Mouse (Mus musculus) spleen, postnatal 36 days (tissue): ENCODE results near the gene Ubtd1.
"Not testable (repeated sequence)": the region's sequence is repeated elsewhere in the genome, so short reads cannot be mapped to it uniquely, and the experiment has no call there.

ENCODE experiments used
- DNase-seq, 2 experiments: peaks; one replicate each; pipeline ENCODE4 v3.0.0; 2022; ENCODE audit warnings: low spot score in 2 of 2, mixed read lengths in 1 of 2

Ubtd1 gene

DNA sequence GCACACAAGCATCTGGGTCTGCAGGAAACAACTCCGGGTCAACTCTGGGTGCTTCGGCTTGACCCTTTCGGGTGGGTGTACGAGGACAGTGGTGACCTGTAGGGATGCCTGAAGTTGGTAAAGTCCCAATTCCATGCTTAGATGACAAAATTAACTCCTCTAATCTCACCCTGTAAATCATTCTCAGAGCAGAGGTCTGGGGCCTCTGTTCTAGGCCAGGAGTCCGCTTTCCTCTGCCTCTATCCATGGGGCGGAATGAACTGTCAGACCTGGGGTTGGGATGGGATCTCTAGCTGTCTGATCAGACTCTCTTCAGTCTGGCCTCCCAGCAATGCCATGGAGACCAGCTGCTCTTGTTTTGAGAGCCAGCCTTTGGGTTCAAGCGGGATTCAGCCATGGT lies 79.9 kb downstream of the Ubtd1 start:
- DNase-seq, result no peak

DNA sequence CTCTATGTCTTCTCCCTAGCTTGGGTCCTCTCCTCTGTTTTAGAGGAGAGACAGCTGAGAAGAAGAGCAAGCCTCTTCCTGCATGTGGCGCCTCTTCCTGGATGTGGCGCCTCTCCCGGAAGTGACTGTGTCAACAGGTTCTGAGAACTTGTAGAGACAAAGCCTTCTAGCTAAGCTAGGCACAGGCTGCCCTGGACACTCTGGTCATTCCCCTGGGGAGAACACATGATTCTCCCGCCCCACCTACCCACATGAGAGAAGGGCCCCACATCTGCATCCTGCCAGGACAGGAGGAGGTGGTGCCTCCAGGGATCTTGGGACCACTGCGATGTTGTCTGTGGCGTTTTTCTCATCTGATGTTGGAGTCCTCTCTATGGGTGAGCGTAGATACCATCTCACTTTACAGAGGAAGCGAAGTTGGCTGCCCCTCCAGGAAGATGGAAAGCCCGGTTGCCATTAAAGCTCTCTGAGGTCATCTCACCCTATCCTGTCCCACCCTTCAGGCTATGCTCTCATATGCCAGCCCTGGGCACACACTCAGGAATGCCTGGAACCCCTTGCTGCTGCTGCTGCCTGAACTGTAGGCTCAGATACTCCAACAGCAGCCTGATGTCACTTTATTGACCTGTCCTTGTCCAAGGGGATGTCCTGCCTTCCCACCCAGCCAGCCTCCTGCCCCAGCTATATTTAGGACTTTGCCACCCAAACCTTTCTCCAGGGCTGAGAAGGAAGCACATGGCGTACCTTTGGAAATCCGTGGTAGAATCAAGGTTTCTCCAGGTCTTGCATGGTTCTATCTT lies 87.1 kb downstream of the Ubtd1 start:
- DNase-seq, result no peak

DNA sequence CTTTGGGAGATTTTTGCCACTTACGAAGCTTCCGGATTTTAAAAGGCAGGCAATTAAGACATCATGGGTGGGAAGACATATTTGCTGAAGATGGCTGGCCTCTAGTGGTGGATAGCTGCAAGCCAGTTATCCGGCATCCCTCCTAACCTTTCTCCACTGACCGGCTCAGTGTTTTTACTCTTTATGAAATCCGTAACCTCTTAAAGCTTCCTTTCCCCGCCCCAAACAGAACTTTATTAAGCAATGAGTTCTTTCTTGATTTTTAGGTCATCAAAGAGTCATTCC lies 87.6 kb downstream of the Ubtd1 start:
- DNase-seq, result no peak

DNA sequence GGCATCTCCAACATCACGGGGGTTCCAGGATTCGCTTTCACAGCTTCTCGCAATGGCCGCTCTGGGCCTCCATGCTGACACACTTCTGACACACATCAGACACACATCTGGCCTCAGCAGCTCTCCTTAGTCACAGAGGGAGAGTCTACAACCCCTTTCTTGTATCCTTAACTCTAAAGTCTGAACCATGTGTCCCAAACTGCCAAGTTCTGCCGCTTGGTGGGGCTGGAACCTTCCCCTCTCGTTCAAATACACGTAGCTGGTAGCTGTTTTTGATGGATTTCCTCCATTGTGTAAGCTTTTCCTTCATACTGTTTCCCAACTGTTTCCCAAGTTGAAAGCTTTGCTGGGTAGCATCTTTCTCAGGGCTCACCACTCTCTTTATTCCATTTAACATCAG lies 89.7 kb downstream of the Ubtd1 start:
- no peak for DNase-seq

DNA sequence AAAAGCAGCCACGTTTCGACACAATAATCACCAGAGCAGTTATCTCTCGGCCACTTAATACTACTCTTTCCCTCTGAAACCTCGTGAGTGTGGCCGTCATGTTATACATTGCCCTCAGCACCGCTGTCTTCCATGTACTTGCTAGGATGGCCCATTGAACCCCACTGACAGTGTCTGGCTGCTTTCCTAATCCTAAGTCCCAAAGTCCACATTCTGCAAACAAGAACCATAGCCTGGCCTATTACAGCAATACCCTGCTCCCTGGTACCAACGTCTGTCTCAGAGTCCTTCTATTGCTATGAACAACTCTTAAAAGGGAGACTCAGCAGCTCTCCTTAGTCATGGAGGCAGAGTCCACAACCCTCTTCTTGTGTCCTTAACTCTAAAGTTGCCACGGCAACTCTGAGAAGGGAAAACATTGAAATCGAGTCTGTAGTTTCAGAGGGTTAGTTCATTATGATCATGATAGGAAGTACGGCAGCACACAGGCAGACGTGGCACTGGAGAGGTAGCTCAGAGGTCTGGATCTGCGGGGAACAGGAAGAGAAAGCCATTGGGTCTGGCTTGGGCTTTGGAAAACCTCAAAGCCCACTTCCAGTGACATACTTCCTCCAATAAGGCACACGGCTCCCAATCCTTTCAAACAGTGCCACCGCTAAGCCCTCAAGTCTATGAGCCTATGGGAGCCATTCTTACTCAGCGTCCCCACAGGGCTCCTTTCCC lies 90.5 kb downstream of the Ubtd1 start:
- DNase-seq, result no peak

DNA sequence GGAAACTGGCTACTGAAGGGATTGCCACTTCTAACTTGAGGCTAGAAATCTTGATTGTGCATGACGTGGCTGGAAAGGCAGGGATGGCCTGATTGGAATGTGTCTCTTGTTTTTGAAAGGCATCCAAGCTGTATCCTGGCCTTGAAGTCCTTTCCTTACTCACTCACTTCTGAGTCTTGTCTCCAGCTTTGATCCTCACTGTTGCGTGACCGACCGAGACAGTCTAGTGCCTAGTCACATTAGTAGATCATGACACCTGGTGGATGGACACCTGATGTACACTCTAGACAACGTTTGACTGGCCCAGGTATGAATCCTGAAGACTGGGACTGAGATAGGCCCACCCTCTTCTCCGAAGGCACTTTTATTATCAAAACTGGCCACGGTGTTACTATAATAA lies 91.2 kb downstream of the Ubtd1 start:
- no peak for DNase-seq

DNA sequence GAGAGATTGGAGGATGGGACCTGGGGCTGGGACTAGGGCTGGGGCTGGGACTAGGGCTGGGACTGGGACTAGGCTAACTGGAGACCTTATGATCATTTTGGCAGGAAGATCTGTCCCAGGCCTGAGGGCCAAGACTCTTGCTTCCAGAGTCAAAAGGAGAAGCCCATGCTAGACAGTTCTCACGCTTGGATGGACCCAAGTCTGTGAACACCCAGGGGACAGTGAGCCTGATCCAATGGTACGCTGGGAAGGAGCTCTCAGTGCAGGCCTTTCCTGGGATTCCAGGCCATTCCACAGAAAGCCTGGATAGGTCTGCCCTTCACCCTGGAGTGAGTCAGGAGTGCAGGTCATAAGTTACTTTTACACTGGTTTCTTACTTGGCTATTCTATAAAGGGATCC lies 93.5 kb downstream of the Ubtd1 start:
- no peak for DNase-seq

DNA sequence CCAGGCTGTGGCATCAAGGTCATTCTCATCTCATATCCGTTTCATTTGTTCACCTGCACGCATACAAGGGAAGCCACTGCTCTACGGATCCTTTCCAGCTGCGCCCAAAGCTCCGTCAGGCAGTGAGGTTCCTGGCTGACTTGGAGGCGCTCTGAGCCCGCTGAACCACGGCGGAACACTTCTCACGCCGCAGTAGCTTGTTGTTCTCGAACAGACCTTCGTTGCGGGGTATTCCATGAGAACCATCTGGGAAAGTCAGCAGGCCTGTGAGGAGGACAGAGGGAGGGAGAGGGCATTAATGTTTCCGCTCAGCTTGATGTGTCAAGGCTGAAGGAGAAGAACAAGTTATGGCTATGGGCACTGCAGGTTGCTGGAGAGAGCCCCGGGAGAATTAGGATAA lies 94.4 kb downstream of the Ubtd1 start:
- DNase-seq, result no peak

DNA sequence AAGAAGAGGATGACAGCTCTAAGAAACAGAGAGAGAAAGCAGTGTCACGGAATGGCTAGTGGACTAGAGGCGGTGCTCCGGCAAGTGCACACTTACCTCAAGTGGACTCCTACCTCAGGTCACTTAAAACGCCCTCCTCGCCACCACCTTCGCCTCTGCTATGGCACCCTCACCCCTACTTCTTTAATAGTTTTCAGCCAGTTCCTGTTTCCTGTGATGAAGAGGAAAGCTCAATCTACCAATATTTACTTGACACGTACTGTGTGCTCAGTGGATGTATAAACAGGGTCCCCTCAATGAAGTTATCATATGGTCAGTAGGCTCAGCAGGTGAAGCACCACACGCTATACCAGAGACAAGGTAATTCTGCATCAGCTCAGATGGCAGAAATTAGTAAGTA lies 97.0 kb downstream of the Ubtd1 start:
- no peak for DNase-seq

DNA sequence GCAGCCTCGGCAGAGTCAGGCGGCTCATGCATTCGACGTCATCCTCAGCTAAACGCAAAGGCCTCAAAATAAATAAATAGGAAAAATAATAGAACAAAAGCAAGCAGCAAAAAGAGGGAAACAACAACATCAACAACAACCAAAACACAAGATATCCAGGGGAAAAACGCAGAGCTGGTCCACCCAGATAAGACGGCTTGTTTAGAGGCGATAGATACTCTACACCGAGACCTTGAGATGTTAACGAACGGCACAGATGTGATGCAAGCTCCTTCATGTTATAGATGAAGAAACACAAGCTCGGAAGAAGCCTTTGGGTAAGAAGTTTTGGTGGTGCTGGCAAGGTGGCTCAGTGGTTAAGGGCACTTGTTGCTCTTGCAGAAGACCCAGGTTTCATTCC lies 97.4 kb downstream of the Ubtd1 start:
- DNase-seq, result no peak

DNA sequence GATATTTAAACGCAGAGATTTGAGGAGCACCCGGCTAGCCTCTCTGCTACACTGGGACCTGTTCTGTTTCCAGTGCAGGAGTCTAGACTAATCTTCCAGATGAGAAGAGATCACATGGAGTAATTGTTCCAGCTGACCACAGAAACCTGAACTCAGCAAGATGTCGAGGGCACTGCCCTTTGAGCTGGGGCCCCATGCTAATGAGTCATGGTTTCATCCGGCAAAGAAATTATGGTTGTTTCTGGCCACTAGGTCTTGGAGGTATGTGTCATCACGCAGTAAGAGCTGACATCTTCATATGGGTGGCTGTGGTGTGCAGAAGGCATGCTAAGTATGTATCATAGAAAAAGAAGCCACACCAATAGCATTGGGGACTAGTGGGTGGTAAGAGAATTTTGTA lies 98.4 kb downstream of the Ubtd1 start:
- no peak for DNase-seq

DNA sequence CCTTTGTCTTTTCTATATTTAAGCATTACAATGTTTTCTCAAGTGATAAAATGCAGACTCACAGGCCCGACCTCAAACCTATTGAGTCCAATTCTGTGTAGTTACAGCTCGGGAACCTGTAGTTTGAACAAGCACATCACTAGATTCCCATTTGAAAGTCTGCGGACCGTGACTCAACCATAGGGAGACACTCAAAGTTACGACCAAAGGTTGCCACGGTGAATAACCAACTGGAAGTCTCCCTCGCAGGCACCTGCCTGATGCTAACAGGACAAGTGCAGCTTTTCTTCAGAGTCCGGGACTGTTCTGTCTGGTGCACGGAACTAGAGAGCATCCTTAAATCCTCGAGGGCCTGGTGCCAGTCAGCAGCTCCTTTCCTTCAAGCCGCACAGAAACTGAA lies 98.9 kb downstream of the Ubtd1 start:
- DNase-seq, result no peak

DNA sequence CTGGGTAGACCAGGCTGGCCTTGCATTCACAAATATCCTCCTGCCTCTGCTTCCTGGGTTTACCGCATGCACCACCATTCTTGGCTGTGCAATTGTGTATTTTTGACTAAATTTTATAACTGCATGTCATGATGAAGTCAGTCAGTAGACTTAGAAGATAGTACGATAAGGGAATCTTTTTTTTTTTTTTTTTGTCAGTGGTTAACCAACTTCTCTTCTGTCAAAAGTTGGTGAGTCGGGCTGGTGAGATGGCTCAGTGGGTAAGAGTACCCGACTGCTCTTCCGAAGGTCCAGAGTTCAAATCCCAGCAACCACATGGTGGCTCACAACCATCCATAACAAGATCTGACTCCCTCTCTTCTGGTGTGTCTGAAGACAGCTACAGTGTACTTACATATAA lies 100.0 kb downstream of the Ubtd1 start:
- not testable (repeated sequence) for DNase-seq
